Mouse (Mus musculus): ENCODE measurements around the gene Pold3. TPM values are rescaled to one million over a fixed set of nuclear protein-coding genes. Genes with fewer than 3 reads are reported as not detected.

The Pold3 gene
- polyA plus RNA-seq, 1 experiment: 27.5 TPM

Other genes with a start within 250 kb of the Pold3 start
- gene Rnf169, start 141.1 kb downstream of the Pold3 start, polyA plus RNA-seq (2012; rRNA removed): 5.2 and 8.0 TPM in 2 replicates
- 4.3 and 8.0 TPM in 2 replicates for gene Chrdl2, start 115.4 kb downstream of the Pold3 start, polyA plus RNA-seq (2012; rRNA removed)
- gene Lipt2, start 37.7 kb upstream of the Pold3 start, polyA plus RNA-seq (2012; rRNA removed): 5.2 and 6.8 TPM in 2 replicates
- 2.4 and 2.7 TPM in 2 replicates for gene Kcne3, start 54.9 kb upstream of the Pold3 start, polyA plus RNA-seq (2012; rRNA removed)
- gene Pgm2l1, start 105.8 kb upstream of the Pold3 start, polyA plus RNA-seq (2012; rRNA removed): 4.9 and 5.2 TPM in 2 replicates
- gene P4ha3, start 164.0 kb upstream of the Pold3 start, polyA plus RNA-seq (2012; rRNA removed): 1.2 and 2.0 TPM in 2 replicates